Comparison of ENCODE assay signal across 10 mouse cellular contexts in genomic region chr9:75401593-75402504, GRCm38 (mm10). TPM values are rescaled to one million over a fixed set of nuclear protein-coding genes. Genes with fewer than 3 reads are reported as not detected.
A peak's percentile ranks its signal among the peaks of the same experiment; 100 is the strongest.
DNase-seq lines count a peak whose midpoint lies in the region; ATAC-seq and TF ChIP-seq lines count a peak whose summit lies in the region.
"Had no signal": no experiment of that assay in that cellular context is flagged by ENCODE, and none has a peak within 500 bp of the region (broad histone marks: within the 10 kb centered on the region; RNA-seq: fewer than 3 reads in every experiment).

No protein-coding gene starts in this region.

- H3K27ac ChIP-seq in liver, embryonic 11.5 days (ENCODE audit: low read depth, low read length), result no peak overlapping the region
- H3K27ac ChIP-seq in stomach, postnatal 0 days (replicated peaks), result peak overlapping the region; percentile 2; the same call in 1 of the 2 replicates
- H3K27ac ChIP-seq in forebrain, embryonic 14.5 days (ENCODE audit: low read depth, low read length), result no peak overlapping the region

- no peak overlapping the region for H3K4me3 ChIP-seq in liver, embryonic 11.5 days (ENCODE audit: low read depth, low read length)
- H3K4me3 ChIP-seq in stomach, postnatal 0 days (ENCODE audit: low read depth, low read length), result no peak overlapping the region
- no peak overlapping the region for H3K4me3 ChIP-seq in forebrain, embryonic 14.5 days (ENCODE audit: low read depth, low read length)

- peaks cover 8% of the 10 kb centered on the region; the same call in 1 of the 2 replicates for H3K36me3 ChIP-seq in liver, embryonic 11.5 days (ENCODE audit: control insufficient read depth, insufficient read depth, low read length)
- H3K36me3 ChIP-seq in stomach, postnatal 0 days (ENCODE audit: control insufficient read depth, insufficient read depth, low read length), result no peaks in the 10 kb centered on the region
- peaks cover 16% of the 10 kb centered on the region for H3K36me3 ChIP-seq in forebrain, embryonic 14.5 days (ENCODE audit: control insufficient read depth, insufficient read depth, low read length)

- DNase-seq in adrenal gland, postnatal 10 days, result peak; percentile 12
- no peak for DNase-seq in adrenal gland, postnatal 25 days
- no peak for DNase-seq in liver, embryonic 11.5 days (ENCODE audit: low spot score)
- no peak for DNase-seq in liver
- DNase-seq in stomach, postnatal 0 days (ENCODE audit: low spot score), result no peak
- no peak for DNase-seq in c-Kit-positive CD71-positive TER-119-positive erythroid progenitor cells, embryonic 14.5 days (ENCODE audit: low spot score)
- no peak for DNase-seq in forebrain, embryonic 14.5 days (ENCODE audit: low spot score)
- DNase-seq: lung, postnatal 36 days had no signal

- no peaks in the 10 kb centered on the region for H3K27me3 ChIP-seq in liver, embryonic 11.5 days (replicated peaks; ENCODE audit: control insufficient read depth, insufficient read depth, low read length)
- H3K27me3 ChIP-seq in stomach, postnatal 0 days (ENCODE audit: control insufficient read depth, insufficient read depth, low read length), result no peaks in the 10 kb centered on the region
- H3K27me3 ChIP-seq in forebrain, embryonic 14.5 days (replicated peaks; ENCODE audit: control insufficient read depth, insufficient read depth, low read length), result no peaks in the 10 kb centered on the region

- peaks cover 37% of the 10 kb centered on the region for H3K4me1 ChIP-seq in liver, embryonic 11.5 days (replicated peaks; ENCODE audit: control insufficient read depth, insufficient read depth, low read length)
- no peaks in the 10 kb centered on the region; the same call in 1 of the 2 replicates for H3K4me1 ChIP-seq in stomach, postnatal 0 days (replicated peaks; ENCODE audit: control insufficient read depth, insufficient read depth)
- H3K4me1 ChIP-seq in forebrain, embryonic 14.5 days (ENCODE audit: control insufficient read depth, insufficient read depth, low read length), result peaks cover 7% of the 10 kb centered on the region

- 60% methylated on average over 20 of the region's 20 CpGs for WGBS in liver, embryonic 11.5 days
- WGBS in stomach, postnatal 0 days, result 46% methylated on average over 20 of the region's 20 CpGs
- 82% methylated on average over 20 of the region's 20 CpGs for WGBS in forebrain, embryonic 14.5 days

- H3K4me2 ChIP-seq in liver, embryonic 11.5 days, result no peak overlapping the region
- H3K4me2 ChIP-seq in stomach, postnatal 0 days (replicated peaks; ENCODE audit: low read depth), result no peak overlapping the region
- no peak overlapping the region for H3K4me2 ChIP-seq in forebrain, embryonic 14.5 days (ENCODE audit: low read length)

- no peak for TF ChIP-seq EP300 in stomach, postnatal 0 days (optimal IDR thresholded peaks at IDR 0.05)

- 0 out of 2 replicates have a peak, but pooled peaks have one; percentile 24 for ATAC-seq in liver, embryonic 11.5 days (replicated peaks; ENCODE audit: low FRiP score)
- peak; percentile 80 to 84 for ATAC-seq in hematopoietic stem cell, adult 5-6 weeks (replicated peaks in 1 of 2; ENCODE audit: insufficient read depth in 1 of 2, low FRiP score in 2 of 2, low TSS enrichment in 1 of 2, low read depth in 1 of 2, poor library complexity in 2 of 2, severe bottlenecking in 2 of 2)
- ATAC-seq in stomach, postnatal 0 days (ENCODE audit: low FRiP score, low TSS enrichment), result no peak
- no peak for ATAC-seq in forebrain, embryonic 14.5 days

- H3K9me3 ChIP-seq in liver, embryonic 11.5 days (ENCODE audit: control insufficient read depth, low read length), result no peaks in the 10 kb centered on the region
- H3K9me3 ChIP-seq in stomach, postnatal 0 days (ENCODE audit: control insufficient read depth, low read length), result no peaks in the 10 kb centered on the region
- no peaks in the 10 kb centered on the region for H3K9me3 ChIP-seq in forebrain, embryonic 14.5 days (replicated peaks; ENCODE audit: control insufficient read depth, low read length)

- no peak overlapping the region for H3K9ac ChIP-seq in liver, embryonic 11.5 days (ENCODE audit: low read depth, low read length)
- H3K9ac ChIP-seq in stomach, postnatal 0 days (ENCODE audit: low read length), result no peak overlapping the region
- H3K9ac ChIP-seq in forebrain, embryonic 14.5 days (ENCODE audit: low read length), result no peak overlapping the region

- TF ChIP-seq CTCF in stomach, postnatal 0 days (IDR thresholded peaks at IDR 0.05; ENCODE audit: low read depth), result no peak

RNA-seq across cellular contexts. Expression of gene Mapk6, which starts 8.0 kb away (rescaled TPM):
- total RNA-seq in adrenal gland, postnatal 10 days (2021), result 10 to 100 TPM; 34.6 to 35.1 TPM
- 35.2 and 35.8 TPM in 2 replicates for total RNA-seq in adrenal gland, postnatal 25 days (2021)
- 61.0 and 64.4 TPM in 2 replicates for polyA plus RNA-seq in liver, embryonic 11.5 days (2014; fragmentation: Nextera tagmentation; extraction: Ambion mirVana)
- total RNA-seq in hematopoietic stem cell, adult 5-6 weeks (2017), result 75.8 and 93.7 TPM in 2 replicates
- polyA plus RNA-seq in stomach, postnatal 0 days (2015; fragmentation: Nextera tagmentation; extraction: Ambion mirVana), result 28.9 and 29.0 TPM in 2 replicates
- polyA plus RNA-seq in forebrain, embryonic 14.5 days (2014; fragmentation: Nextera tagmentation; extraction: Ambion mirVana), result 140 and 141 TPM in 2 replicates

RNA-seq across cellular contexts. Expression of gene Leo1, which starts 39.5 kb away (rescaled TPM):
- total RNA-seq in adrenal gland, postnatal 10 days (2021), result 10 to 100 TPM; 26.1 to 27.1 TPM
- 19.3 and 26.5 TPM in 2 replicates for total RNA-seq in adrenal gland, postnatal 25 days (2021)
- polyA plus RNA-seq in liver, embryonic 11.5 days (2014; fragmentation: Nextera tagmentation; extraction: Ambion mirVana), result 39.0 and 39.4 TPM in 2 replicates
- 44.0 and 54.1 TPM in 2 replicates for total RNA-seq in hematopoietic stem cell, adult 5-6 weeks (2017)
- polyA plus RNA-seq in stomach, postnatal 0 days (2015; fragmentation: Nextera tagmentation; extraction: Ambion mirVana), result 16.1 and 17.8 TPM in 2 replicates
- 34.1 and 39.7 TPM in 2 replicates for polyA plus RNA-seq in forebrain, embryonic 14.5 days (2014; fragmentation: Nextera tagmentation; extraction: Ambion mirVana)

RNA-seq across cellular contexts. Expression of gene Bcl2l10, which starts 54.3 kb away (rescaled TPM):
- under 1 TPM in 1 of 2 experiments, not detected in 1; 0.33 TPM for total RNA-seq in adrenal gland, postnatal 10 days (2021)
- not detected in 2 replicates for total RNA-seq in adrenal gland, postnatal 25 days (2021)
- not detected in 2 replicates for polyA plus RNA-seq in liver, embryonic 11.5 days (2014; fragmentation: Nextera tagmentation; extraction: Ambion mirVana)
- not detected in 2 replicates for total RNA-seq in hematopoietic stem cell, adult 5-6 weeks (2017)
- not detected in 2 replicates for polyA plus RNA-seq in stomach, postnatal 0 days (2015; fragmentation: Nextera tagmentation; extraction: Ambion mirVana)
- not detected in 2 replicates for polyA plus RNA-seq in forebrain, embryonic 14.5 days (2014; fragmentation: Nextera tagmentation; extraction: Ambion mirVana)
- polyA plus RNA-seq: large intestine, adult 2 months had no signal

Comparison
In these comparisons a context has a peak if more than half of its experiments do, and no peak if none do; other contexts are left out.
1. ATAC-seq: peak in liver, embryonic 11.5 days (single experiment) and hematopoietic stem cell, adult 5-6 weeks (2 of 2); none in stomach, postnatal 0 days (single experiment) and forebrain, embryonic 14.5 days (single experiment).